Mouse (Mus musculus) limb, embryonic 13.5 days (tissue): ENCODE data around the gene Haus6. TPM values are rescaled to one million over a fixed set of nuclear protein-coding genes. Genes with fewer than 3 reads are reported as not detected.

Experiments used
- ATAC-seq: fragments of 200-750 bp; cut with Nextera tagmentation; 2 replicates; pipeline ENCODE4 v1.8.0; 2017; ENCODE audit warnings: low read depth, moderate number of reproducible peaks, moderate TSS enrichment; ENCODE audit not compliant: low FRiP score
- H3K27ac ChIP-seq: fragments of 300-500 bp; sonication (generic); 2 replicates; pipeline ENCODE4 v1.5.1; 2015; ENCODE audit warnings: inconsistent platforms, mild to moderate bottlenecking, moderate library complexity
- H3K27me3 ChIP-seq: fragments of 300-500 bp; sonication (generic); 2 replicates; pipeline ENCODE4 v1.6.1; 2015; ENCODE audit warnings: mild to moderate bottlenecking, inconsistent platforms
- H3K36me3 ChIP-seq: fragments of 300-500 bp; sonication (generic); 2 replicates; pipeline ENCODE4 v1.6.1; 2015; ENCODE audit warnings: inconsistent platforms, mild to moderate bottlenecking, moderate library complexity
- H3K4me1 ChIP-seq: fragments of 300-500 bp; sonication (generic); 2 replicates; pipeline ENCODE4 v1.6.1; 2015; ENCODE audit warnings: inconsistent platforms
- H3K4me2 ChIP-seq: fragments of 300-500 bp; sonication (generic); replicated peaks from 2 replicates; pipeline ENCODE4 v1.6.1; 2015; ENCODE audit warnings: inconsistent platforms, mild to moderate bottlenecking, moderate library complexity
- H3K4me3 ChIP-seq: fragments of 300-500 bp; sonication (generic); 2 replicates; pipeline ENCODE4 v1.5.1; 2015; ENCODE audit warnings: moderate library complexity, mild to moderate bottlenecking, inconsistent platforms
- H3K9ac ChIP-seq: fragments of 300-500 bp; sonication (generic); 2 replicates; pipeline ENCODE4 v1.6.1; 2015; ENCODE audit warnings: mild to moderate bottlenecking, inconsistent platforms
- H3K9me3 ChIP-seq: fragments of 300-500 bp; sonication (generic); 2 replicates; pipeline ENCODE4 v1.6.1; 2016; ENCODE audit warnings: inconsistent platforms
- WGBS: fragments of 180-500 bp; shearing (Covaris S2); methylation state at CpG from one replicate; pipeline ENCODE4 v1.1.7; 2015; 5-methylcytosine and 5-hydroxymethylcytosine counted together
- polyA plus RNA-seq: library from polyadenylated mRNA; unstranded; fragments of >200 nt; fragmentation: Nextera tagmentation; extraction: Ambion mirVana; gene quantifications from 2 replicates; pipeline ENCODE4 v1.2.1, GENCODE M21; 2015

The Haus6 gene
- polyA plus RNA-seq, 1 experiment from 2014 or later = 18.2 TPM

DNA sequence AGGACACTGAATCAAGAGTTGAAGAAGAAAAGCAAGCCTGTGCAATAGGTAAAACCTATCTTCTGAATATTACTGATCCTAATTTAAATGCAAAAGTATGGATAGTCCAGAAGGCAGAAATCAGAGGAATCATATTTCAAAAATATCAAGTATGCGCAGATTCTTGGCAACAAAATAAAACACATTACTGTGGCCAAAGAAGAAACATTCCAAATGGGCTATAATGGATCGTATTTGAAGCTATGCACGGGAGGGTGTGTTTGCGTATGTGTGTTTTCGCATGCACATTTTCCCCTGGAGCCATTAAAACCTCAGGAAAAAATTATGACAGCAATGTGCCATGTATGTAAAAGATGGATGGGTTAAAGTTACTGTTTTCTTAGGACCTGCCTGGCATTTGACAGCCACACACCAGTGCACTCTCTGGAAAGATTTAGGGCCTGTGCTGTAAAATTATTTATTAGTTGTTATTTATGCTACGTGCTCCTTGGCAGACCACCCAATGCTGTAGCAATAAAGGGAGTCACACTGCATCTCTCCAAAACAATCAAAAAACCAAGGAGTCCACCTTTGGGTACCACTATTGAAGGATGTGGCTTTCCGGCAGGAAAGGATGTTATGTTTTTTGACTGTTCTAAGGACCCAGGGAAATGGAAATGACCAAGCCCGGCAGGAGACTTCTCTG is 78.3 kb downstream of the Haus6 start:
- Histone ChIP-seq H3K36me3 (no peaks in the 10 kb centered on the region), H3K4me2 (no peak overlapping the region), H3K4me3 (no peak overlapping the region), H3K27ac (peak overlapping the region; percentile 16; the same call in 1 of the 2 replicates), H3K4me1 (peaks cover 30% of the 10 kb centered on the region), H3K9me3 (no peaks in the 10 kb centered on the region), H3K9ac (no peak overlapping the region), H3K27me3 (no peaks in the 10 kb centered on the region)
- 26% methylated on average over 8 of the region's 8 CpGs for WGBS
- 0 out of 2 replicates have a peak, but pooled peaks have one; percentile 8 for ATAC-seq

DNA sequence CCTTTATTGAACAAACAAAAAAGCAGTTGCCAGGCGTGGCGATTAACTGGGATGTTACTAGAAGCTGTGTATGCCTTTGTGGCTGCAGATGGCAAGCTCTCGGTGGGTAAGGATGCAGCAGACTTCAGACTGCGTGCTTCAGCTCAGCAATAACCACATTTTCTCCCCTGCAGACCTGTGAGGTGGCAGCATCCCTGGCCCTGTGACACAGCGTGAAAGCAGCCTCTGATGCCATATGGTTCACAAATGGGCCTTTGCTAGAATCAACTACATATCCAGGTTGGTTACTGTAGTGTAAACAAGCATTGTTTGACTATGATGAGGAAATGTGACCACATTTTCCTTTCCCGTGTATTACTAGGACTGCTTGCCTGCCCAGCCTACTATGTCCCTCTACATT is 82.7 kb downstream of the Haus6 start:
- Histone ChIP-seq H3K9me3 (no peaks in the 10 kb centered on the region), H3K4me3 (no peak overlapping the region), H3K4me1 (peaks cover 71% of the 10 kb centered on the region), H3K36me3 (no peaks in the 10 kb centered on the region), H3K27ac (no peak overlapping the region), H3K27me3 (peaks cover 5% of the 10 kb centered on the region; the same call in 1 of the 2 replicates), H3K4me2 (no peak overlapping the region), H3K9ac (no peak overlapping the region)
- ATAC-seq = no peak
- 56% methylated on average over 6 of the region's 6 CpGs for WGBS

Other genes starting within 250 kb of the Haus6 start
- gene Saxo1, start 53.7 kb downstream of the Haus6 start, polyA plus RNA-seq = 0.19 and 0.22 TPM in 2 replicates
- gene Rraga, start 36.4 kb downstream of the Haus6 start, polyA plus RNA-seq = 86.9 and 89.2 TPM in 2 replicates
- 86.6 and 88.0 TPM in 2 replicates for gene Plin2, start 58.0 kb upstream of the Haus6 start, polyA plus RNA-seq
- gene Dennd4c, start 136.5 kb upstream of the Haus6 start, polyA plus RNA-seq = 8.1 and 9.0 TPM in 2 replicates
- gene Rps6, start 245.4 kb upstream of the Haus6 start, polyA plus RNA-seq = 670 and 677 TPM in 2 replicates